Mouse (Mus musculus) midbrain, postnatal 0 days (tissue): ENCODE measurements at regions not wholly inside any gene's neighbourhood (a gene's known extent, or its start where the extent isn't known, plus 50 kb on each side); places are given as distances from the start of the nearest gene placed in this dataset.

Experiments
- ATAC-seq: fragments of 200-750 bp; cut with Nextera tagmentation; 2 replicates; pipeline ENCODE4 v1.8.0; 2017; ENCODE audit warnings: moderate number of reproducible peaks, mild to moderate bottlenecking, moderate TSS enrichment, moderate library complexity; ENCODE audit not compliant: low FRiP score
- DNase-seq: peaks from one replicate; pipeline ENCODE4 v3.0.0-alpha.2; 2015; ENCODE audit warnings: low spot score
- H3K27ac ChIP-seq: fragments of 300-500 bp; sonication (generic); 2 replicates; pipeline ENCODE4 v1.5.1; 2014; ENCODE audit warnings: low read depth, mild to moderate bottlenecking, low read length, mixed read lengths
- H3K27me3 ChIP-seq: fragments of 300-500 bp; sonication (generic); 2 replicates; pipeline ENCODE4 v1.6.1; 2014; ENCODE audit warnings: low read length, control low read depth, mixed read lengths; ENCODE audit not compliant: insufficient read depth
- H3K36me3 ChIP-seq: fragments of 300-500 bp; sonication (generic); 2 replicates; pipeline ENCODE4 v1.6.1; 2014; ENCODE audit warnings: low read length, control low read depth, mixed read lengths; ENCODE audit not compliant: insufficient read depth
- H3K4me1 ChIP-seq: fragments of 300-500 bp; sonication (generic); 2 replicates; pipeline ENCODE4 v1.6.1; 2014; ENCODE audit warnings: mild to moderate bottlenecking, control low read depth, antibody characterized with exemption, low read length, mixed read lengths; ENCODE audit not compliant: insufficient read depth
- H3K4me2 ChIP-seq: fragments of 300-500 bp; sonication (generic); 2 replicates; pipeline ENCODE4 v1.6.1; 2014; ENCODE audit warnings: low read depth, mild to moderate bottlenecking, low read length, mixed read lengths; ENCODE audit not compliant: poor library complexity, severe bottlenecking
- H3K4me3 ChIP-seq: fragments of 300-500 bp; sonication (generic); 2 replicates; pipeline ENCODE4 v1.5.1; 2014; ENCODE audit warnings: low read depth, mild to moderate bottlenecking, low read length, moderate library complexity
- H3K9ac ChIP-seq: fragments of 300-500 bp; sonication (generic); replicated peaks from 2 replicates; pipeline ENCODE4 v1.6.1; 2014; ENCODE audit warnings: mild to moderate bottlenecking, low read length, moderate library complexity, mixed read lengths; ENCODE audit not compliant: poor library complexity, severe bottlenecking
- H3K9me3 ChIP-seq: fragments of 300-500 bp; sonication (generic); 2 replicates; pipeline ENCODE4 v1.6.1; 2016; ENCODE audit warnings: low read length, control low read depth
- CTCF ChIP-seq: IDR thresholded peaks from 2 replicates; pipeline ENCODE4 v1.5.1; 2016; ENCODE audit warnings: antibody characterized with exemption, mild to moderate bottlenecking
- WGBS: fragments of 180-500 bp; shearing (Covaris S2); extraction: QIAGEN DNeasy Blood & Tissue Kit; methylation state at CpG from one replicate; pipeline ENCODE4 v1.1.7; 2014; 5-methylcytosine and 5-hydroxymethylcytosine counted together

DNA sequence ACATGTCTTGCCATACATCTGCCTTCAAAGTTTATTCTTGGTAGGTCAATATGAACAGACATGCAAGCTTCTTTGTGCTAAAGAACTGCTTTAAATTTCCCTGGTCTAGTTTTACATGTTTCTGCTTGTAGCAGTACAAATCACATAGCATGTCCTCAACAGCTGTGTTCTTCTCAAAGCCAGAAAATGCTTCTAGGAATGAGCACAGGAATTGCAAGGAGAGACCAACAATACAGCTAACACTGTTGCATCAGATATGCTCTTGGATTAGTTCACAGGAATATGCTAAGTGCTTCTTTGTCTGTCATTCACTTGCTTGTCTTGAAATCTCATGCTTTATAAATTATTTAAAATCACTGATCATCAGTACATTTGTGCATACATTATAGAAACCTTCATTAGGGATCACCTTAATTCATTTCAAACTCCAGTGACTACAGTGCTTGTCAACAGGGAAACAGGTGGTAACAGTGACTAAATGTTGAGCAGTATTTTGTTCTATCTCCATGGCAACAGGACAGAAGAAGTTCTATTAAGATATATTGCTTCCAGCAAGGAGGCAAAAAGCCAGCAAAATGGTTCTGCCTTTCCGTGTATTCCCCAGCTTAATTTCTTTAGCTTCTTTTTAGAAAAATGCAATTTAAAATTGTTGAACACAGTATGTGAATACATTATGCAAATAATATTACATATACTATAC lies 77.1 kb upstream of the Ndn start:
- no peak overlapping the region for H3K9ac ChIP-seq
- no peak overlapping the region for H3K4me2 ChIP-seq
- TF ChIP-seq CTCF: no peak
- ATAC-seq: no peak; the same call in 1 of the 2 replicates
- H3K4me1 ChIP-seq: no peaks in the 10 kb centered on the region
- H3K36me3 ChIP-seq: no peaks in the 10 kb centered on the region
- H3K27ac ChIP-seq: peak overlapping the region; percentile 48
- H3K27me3 ChIP-seq: no peaks in the 10 kb centered on the region
- H3K9me3 ChIP-seq: 0 out of 2 replicates have a peak, but pooled peaks cover 4% of the 10 kb centered on the region
- DNase-seq: peak; percentile 57
- H3K4me3 ChIP-seq: no peak overlapping the region
- WGBS: 44% methylated on average over 1 of the region's 1 CpGs

GRCm38 (mm10) chr7:62276219-62276618 lies 70.2 kb upstream of the Ndn start:
- Histone ChIP-seq H3K4me2 (no peak overlapping the region), H3K9ac (no peak overlapping the region), H3K4me1 (no peaks in the 10 kb centered on the region), H3K4me3 (no peak overlapping the region), H3K36me3 (no peaks in the 10 kb centered on the region), H3K27ac (no peak overlapping the region), H3K27me3 (no peaks in the 10 kb centered on the region), H3K9me3 (no peaks in the 10 kb centered on the region)
- no peak for TF ChIP-seq CTCF
- no peak for ATAC-seq
- no peak for DNase-seq
- 46% methylated on average over 2 of the region's 2 CpGs for WGBS

DNA sequence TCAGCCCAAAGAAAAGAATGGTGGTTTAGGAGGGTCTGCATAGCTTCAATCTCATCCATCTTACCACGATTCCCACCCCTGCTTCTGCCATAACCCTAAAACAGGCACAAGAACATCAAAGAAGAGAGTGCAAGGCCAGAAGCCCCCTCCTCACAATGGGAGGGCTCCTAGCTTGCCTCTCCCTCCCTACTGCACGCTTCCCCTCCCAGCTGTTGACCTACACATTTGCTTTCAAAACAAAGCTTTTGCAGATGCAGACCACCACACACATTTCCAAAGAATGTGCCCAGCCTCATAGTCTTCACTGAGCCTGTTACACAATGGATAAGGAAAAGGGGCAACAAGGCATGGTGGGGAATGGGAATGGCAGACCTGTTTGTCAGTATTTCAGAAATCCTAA lies 67.9 kb upstream of the Ndn start:
- Histone ChIP-seq H3K27ac (no peak overlapping the region), H3K4me3 (no peak overlapping the region)

DNA sequence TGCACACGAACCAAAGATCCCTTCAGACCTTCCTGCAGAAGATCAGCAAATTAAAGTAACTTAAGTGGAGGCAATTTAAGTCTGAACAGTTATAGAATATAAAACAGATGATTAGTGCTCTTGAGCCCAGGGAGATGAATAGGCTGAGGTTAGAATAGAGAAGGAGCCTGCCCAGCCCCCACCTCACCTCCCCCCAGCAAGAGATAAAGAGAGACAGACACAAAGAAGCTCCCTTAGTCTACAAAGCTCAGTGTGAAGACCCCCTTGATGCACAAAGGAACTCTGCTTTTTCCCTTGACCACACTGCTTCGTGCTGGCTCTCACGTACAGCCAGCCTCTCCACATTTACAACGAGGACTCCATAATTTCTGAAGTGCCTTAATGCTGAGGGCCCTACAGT lies 67.3 kb upstream of the Ndn start:
- H3K4me3 ChIP-seq: no peak overlapping the region
- H3K36me3 ChIP-seq: no peaks in the 10 kb centered on the region
- ATAC-seq (no peak), DNase-seq (no peak)
- no peak overlapping the region for H3K27ac ChIP-seq
- no peak for TF ChIP-seq CTCF
- no peaks in the 10 kb centered on the region for H3K4me1 ChIP-seq
- no peaks in the 10 kb centered on the region for H3K9me3 ChIP-seq
- H3K4me2 ChIP-seq: no peak overlapping the region
- 37% methylated on average over 4 of the region's 4 CpGs for WGBS
- no peaks in the 10 kb centered on the region for H3K27me3 ChIP-seq
- H3K9ac ChIP-seq: no peak overlapping the region

More for the DNA sequence above, 67.9 kb upstream of the Ndn start:
- 35% methylated on average over 2 of the region's 2 CpGs for WGBS
- Histone ChIP-seq H3K27me3 (no peaks in the 10 kb centered on the region), H3K9ac (no peak overlapping the region), H3K4me2 (no peak overlapping the region), H3K9me3 (no peaks in the 10 kb centered on the region), H3K4me1 (no peaks in the 10 kb centered on the region), H3K36me3 (no peaks in the 10 kb centered on the region)
- ATAC-seq: no peak
- DNase-seq: no peak
- TF ChIP-seq CTCF: no peak
